Mouse (Mus musculus): ENCODE measurements at regions not wholly inside any gene's neighbourhood (a gene's known extent, or its start where the extent isn't known, plus 50 kb on each side); places are given as distances from the start of the nearest gene placed in this dataset.

DNA sequence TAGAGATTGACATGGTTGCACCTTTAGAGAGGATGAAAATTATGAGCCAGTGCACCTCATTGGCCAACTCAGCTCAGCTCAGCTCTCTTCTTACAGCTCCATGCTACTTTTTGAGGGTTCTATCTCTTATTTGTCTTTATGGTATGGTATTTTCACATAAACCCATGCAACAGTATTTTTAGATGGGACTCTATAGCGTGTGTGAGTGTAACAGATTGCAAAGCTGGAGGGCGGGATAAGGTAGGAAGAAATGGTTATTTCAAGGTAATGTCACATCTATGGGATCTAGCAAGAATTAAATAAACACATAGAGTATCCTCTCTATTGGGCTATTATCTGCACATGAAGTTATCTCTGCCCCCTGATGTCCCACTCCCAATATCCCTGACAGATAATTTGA, 269.8 kb upstream of the 4930583I09Rik start:
- TF ChIP-seq POLR2A (IDR thresholded peaks at IDR 0.05; ENCODE audit: insufficient read depth, low read length) (no peak), CTCF (IDR thresholded peaks at IDR 0.05; ENCODE audit: low read depth, low read length) (no peak)

Measured in ES-Bruce4 (cell line).